Mouse (Mus musculus): ENCODE results near the gene Lrpprc. TPM values are rescaled to one million over a fixed set of nuclear protein-coding genes. Genes with fewer than 3 reads are reported as not detected.

The Lrpprc gene
- polyA plus RNA-seq, 1 experiment from 2014 or later = 54.8 TPM

DNA sequence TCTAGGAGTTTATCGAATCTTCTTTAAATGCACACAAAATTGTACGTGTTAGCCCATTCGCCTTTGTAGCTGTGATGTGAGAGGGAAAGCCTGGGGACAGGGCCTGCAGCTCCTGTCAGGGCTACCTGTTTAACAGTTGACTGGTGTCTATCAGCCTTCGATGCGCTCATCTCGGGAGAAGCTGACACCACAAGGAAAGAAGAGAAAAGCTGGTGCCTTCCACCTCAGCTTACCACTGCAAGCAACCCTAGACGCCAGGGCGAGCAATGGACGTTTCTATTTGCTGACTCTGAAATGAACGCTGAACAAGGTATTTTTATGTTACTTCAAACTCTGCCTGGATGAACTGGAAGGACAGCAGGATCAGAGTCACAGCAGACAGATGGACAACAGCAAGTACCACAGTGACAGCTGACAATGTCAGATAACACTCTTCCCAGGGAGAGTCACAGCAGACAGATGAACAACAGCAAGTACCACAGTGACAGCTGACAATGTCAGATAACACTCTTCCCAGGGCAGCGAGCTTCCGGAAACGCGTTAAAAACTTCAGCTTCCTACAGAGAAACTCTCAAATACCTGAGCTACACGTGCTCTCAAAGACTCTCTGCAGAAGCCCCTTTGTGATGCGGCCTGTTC, 14.1 kb downstream of the Lrpprc start:
- H3K4me3 ChIP-seq (ENCODE audit: low read length) = no peak overlapping the region
- no peak overlapping the region for H3K9ac ChIP-seq (replicated peaks; ENCODE audit: low read length)
- H3K4me1 ChIP-seq (ENCODE audit: insufficient read depth, low read length) = no peaks in the 10 kb centered on the region
- no peaks in the 10 kb centered on the region for H3K27me3 ChIP-seq (ENCODE audit: insufficient read depth, low read length)
- ATAC-seq (ENCODE audit: low FRiP score, low TSS enrichment) = no peak
- H3K9me3 ChIP-seq (ENCODE audit: low read length) = no peaks in the 10 kb centered on the region
- H3K36me3 ChIP-seq (ENCODE audit: insufficient read depth, low read length) = peaks cover 12% of the 10 kb centered on the region; the same call in 1 of the 2 replicates
- WGBS = 90% methylated on average over 16 of the region's 16 CpGs
- no peak overlapping the region for H3K27ac ChIP-seq (ENCODE audit: low read length)
- no peak overlapping the region for H3K4me2 ChIP-seq (replicated peaks; ENCODE audit: low read depth, low read length)

DNA sequence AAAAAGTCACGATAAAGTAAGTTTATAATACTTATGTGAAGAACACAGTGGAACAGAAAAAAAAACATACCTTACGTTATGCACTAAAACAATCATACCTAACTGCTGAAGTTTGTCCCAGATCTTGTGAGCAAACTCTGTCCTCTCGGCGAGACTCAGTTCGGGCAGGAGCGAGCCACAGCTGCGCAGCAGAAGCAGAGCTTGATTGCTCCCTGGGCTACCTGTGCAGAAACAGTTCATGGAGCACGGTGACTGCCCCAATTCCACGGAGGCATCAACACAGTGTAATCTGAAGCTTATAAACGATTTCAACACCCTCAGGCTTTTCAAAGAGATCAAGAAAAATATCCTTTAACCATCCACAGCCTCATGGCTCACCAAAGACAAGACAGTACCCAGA, 15.3 kb downstream of the Lrpprc start:
- Histone ChIP-seq H3K9ac (replicated peaks; ENCODE audit: low read length) (no peak overlapping the region), H3K27ac (ENCODE audit: low read length) (no peak overlapping the region), H3K9me3 (ENCODE audit: low read length) (no peaks in the 10 kb centered on the region), H3K36me3 (ENCODE audit: insufficient read depth, low read length) (peaks cover 13% of the 10 kb centered on the region), H3K4me1 (ENCODE audit: insufficient read depth, low read length) (no peaks in the 10 kb centered on the region), H3K4me2 (replicated peaks; ENCODE audit: low read depth, low read length) (no peak overlapping the region), H3K4me3 (ENCODE audit: low read length) (no peak overlapping the region), H3K27me3 (ENCODE audit: insufficient read depth, low read length) (no peaks in the 10 kb centered on the region)
- ATAC-seq (ENCODE audit: low FRiP score, low TSS enrichment) = no peak
- WGBS = 85% methylated on average over 10 of the region's 10 CpGs

DNA sequence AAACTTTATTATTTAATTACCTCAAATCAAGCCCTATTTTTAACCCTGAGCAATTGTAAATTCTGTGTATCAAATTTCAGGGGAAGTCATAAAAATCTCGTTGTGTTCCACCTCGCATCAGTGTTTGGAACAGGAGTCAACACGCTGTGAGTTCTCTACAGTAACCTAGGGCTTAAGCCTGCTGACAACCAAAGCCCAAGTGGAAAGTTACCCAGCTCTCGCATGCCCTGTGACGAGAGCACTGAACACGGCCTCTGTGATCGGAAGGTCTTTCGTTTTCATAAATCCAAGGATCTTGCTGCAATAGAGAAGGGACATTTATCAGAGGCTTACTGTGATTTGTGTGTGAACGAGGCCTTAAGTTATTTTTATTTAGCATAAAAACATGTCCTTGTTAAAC, 18.7 kb downstream of the Lrpprc start:
- Histone ChIP-seq H3K36me3 (ENCODE audit: insufficient read depth, low read length) (peaks cover 26% of the 10 kb centered on the region), H3K4me2 (replicated peaks; ENCODE audit: low read depth, low read length) (no peak overlapping the region), H3K9ac (replicated peaks; ENCODE audit: low read length) (no peak overlapping the region), H3K4me3 (ENCODE audit: low read length) (no peak overlapping the region), H3K27ac (ENCODE audit: low read length) (no peak overlapping the region), H3K4me1 (ENCODE audit: insufficient read depth, low read length) (no peaks in the 10 kb centered on the region), H3K27me3 (ENCODE audit: insufficient read depth, low read length) (no peaks in the 10 kb centered on the region), H3K9me3 (ENCODE audit: low read length) (no peaks in the 10 kb centered on the region)
- no peak for ATAC-seq (ENCODE audit: low FRiP score, low TSS enrichment)
- 79% methylated on average over 9 of the region's 9 CpGs for WGBS

DNA sequence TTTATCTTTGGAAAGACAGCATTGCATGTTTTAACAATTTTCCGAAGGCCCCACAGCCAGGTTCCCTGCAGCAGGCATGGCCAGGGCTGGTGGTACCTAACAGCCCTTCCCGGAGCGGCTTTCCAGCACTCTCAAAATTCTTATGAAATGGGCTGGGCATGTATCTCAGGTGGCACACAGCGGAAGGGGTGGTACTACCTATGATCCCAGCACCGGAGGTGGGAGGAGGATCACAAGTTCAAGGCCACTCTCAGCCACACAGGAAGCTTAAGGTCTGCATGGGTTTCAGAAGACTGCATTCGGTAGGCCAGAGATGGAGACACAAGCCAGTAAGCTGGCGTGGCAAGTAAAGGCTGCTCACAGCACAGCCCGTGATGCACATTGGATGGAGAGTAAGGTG, 31.6 kb downstream of the Lrpprc start:
- Histone ChIP-seq H3K4me2 (replicated peaks; ENCODE audit: low read depth, low read length) (no peak overlapping the region), H3K27me3 (ENCODE audit: insufficient read depth, low read length) (no peaks in the 10 kb centered on the region), H3K4me3 (ENCODE audit: low read length) (no peak overlapping the region), H3K4me1 (ENCODE audit: insufficient read depth, low read length) (no peaks in the 10 kb centered on the region), H3K36me3 (ENCODE audit: insufficient read depth, low read length) (peaks cover 15% of the 10 kb centered on the region; the same call in 1 of the 2 replicates), H3K9ac (replicated peaks; ENCODE audit: low read length) (no peak overlapping the region), H3K9me3 (ENCODE audit: low read length) (no peaks in the 10 kb centered on the region), H3K27ac (ENCODE audit: low read length) (no peak overlapping the region)
- 87% methylated on average over 8 of the region's 8 CpGs for WGBS
- ATAC-seq (ENCODE audit: low FRiP score, low TSS enrichment) = no peak

DNA sequence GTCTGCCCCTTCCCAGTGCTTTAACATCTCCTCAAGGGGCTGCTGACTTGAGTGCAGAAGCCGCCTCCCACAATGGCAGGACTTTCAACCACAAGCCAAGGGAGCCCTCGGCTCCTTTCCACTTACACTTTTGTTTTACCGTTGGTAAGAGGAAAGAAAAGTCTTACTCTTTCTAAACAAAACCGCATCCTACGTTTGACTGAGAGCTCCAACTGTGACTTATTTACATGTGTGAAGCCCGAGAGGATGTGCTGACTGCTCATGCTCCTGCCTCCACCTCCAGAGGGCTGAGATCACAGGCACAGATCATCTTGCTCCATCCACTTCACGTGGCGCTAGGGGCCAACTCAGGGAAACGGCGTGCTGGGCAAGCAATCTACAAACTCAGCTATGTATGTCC, 32.2 kb downstream of the Lrpprc start:
- Histone ChIP-seq H3K9ac (replicated peaks; ENCODE audit: low read length) (no peak overlapping the region), H3K27ac (ENCODE audit: low read length) (no peak overlapping the region), H3K4me1 (ENCODE audit: insufficient read depth, low read length) (peaks cover 2% of the 10 kb centered on the region; the same call in 1 of the 2 replicates), H3K9me3 (ENCODE audit: low read length) (no peaks in the 10 kb centered on the region), H3K4me3 (ENCODE audit: low read length) (no peak overlapping the region), H3K36me3 (ENCODE audit: insufficient read depth, low read length) (peaks cover 15% of the 10 kb centered on the region; the same call in 1 of the 2 replicates), H3K27me3 (ENCODE audit: insufficient read depth, low read length) (no peaks in the 10 kb centered on the region), H3K4me2 (replicated peaks; ENCODE audit: low read depth, low read length) (no peak overlapping the region)
- ATAC-seq (ENCODE audit: low FRiP score, low TSS enrichment) = no peak
- 43% methylated on average over 10 of the region's 10 CpGs for WGBS

DNA sequence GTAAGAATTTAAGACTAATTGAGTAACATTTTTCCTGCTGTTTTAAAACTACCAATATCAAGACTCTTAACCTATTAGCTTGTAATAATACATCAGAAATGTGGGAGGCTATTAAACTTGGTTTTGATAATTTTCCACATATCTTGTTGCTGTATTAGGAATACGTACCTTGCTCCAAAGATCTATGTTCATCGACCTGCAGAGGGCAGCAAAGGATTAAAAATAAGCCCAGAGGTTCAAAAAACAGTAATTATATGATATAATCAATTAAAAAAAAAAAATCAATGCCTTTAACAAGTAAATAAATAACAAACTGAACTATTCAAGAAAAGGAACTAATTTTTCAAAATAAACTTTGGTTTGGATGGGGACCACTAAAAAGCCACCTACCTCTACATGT, 34.5 kb downstream of the Lrpprc start:
- Histone ChIP-seq H3K9ac (replicated peaks; ENCODE audit: low read length) (no peak overlapping the region), H3K4me1 (ENCODE audit: insufficient read depth, low read length) (peaks cover 12% of the 10 kb centered on the region), H3K9me3 (ENCODE audit: low read length) (no peaks in the 10 kb centered on the region), H3K4me3 (ENCODE audit: low read length) (no peak overlapping the region), H3K27ac (ENCODE audit: low read length) (no peak overlapping the region), H3K4me2 (replicated peaks; ENCODE audit: low read depth, low read length) (no peak overlapping the region), H3K27me3 (ENCODE audit: insufficient read depth, low read length) (no peaks in the 10 kb centered on the region), H3K36me3 (ENCODE audit: insufficient read depth, low read length) (peaks cover 10% of the 10 kb centered on the region; the same call in 1 of the 2 replicates)
- no peak for ATAC-seq (ENCODE audit: low FRiP score, low TSS enrichment)
- 79% methylated on average over 2 of the region's 2 CpGs for WGBS

DNA sequence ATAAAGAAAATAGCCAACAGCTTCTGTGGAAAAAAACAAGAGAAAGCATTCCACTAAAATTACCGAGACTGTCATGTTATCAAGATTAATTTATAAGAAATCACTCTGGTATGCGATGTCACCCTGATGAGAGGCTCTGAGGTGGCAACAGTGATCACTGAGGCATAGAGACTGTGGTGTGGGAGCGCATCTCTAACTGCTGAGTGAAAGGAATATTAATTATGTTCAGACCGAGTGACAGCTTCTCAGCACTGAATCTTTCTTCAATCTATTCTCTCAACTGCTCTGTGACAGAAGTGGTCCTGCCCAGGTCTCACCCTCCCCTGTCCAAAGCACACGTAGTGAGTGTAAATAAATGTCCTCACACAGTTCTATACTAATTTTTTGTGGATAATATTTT, 37.1 kb downstream of the Lrpprc start:
- Histone ChIP-seq H3K4me3 (ENCODE audit: low read length) (no peak overlapping the region), H3K4me1 (ENCODE audit: insufficient read depth, low read length) (peaks cover 33% of the 10 kb centered on the region), H3K27me3 (ENCODE audit: insufficient read depth, low read length) (no peaks in the 10 kb centered on the region), H3K27ac (ENCODE audit: low read length) (no peak overlapping the region), H3K9me3 (ENCODE audit: low read length) (no peaks in the 10 kb centered on the region), H3K9ac (replicated peaks; ENCODE audit: low read length) (no peak overlapping the region), H3K36me3 (ENCODE audit: insufficient read depth, low read length) (peaks cover 15% of the 10 kb centered on the region; the same call in 1 of the 2 replicates), H3K4me2 (replicated peaks; ENCODE audit: low read depth, low read length) (no peak overlapping the region)
- whole genome bisulfite sequencing = 57% methylated on average over 5 of the region's 5 CpGs
- ATAC-seq (ENCODE audit: low FRiP score, low TSS enrichment) = no peak

DNA sequence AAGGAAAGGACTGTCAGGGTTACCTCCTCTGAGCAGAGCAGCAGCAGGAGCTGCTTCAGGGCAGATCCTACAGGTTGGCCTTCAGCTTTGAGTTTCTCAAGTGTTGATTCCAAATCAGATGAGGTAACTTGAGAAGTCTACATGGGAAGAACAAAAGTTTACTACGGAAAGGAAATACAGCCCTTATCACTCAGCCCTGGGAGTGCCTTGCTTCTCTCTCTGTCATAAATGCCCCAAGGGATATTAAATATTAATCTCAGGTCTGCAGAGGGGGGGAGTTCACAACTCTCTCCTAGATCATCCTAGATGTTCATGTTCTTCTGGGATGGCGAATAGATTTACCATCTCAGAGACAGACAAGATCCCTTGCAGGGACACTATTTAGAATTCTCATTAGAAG, 38.3 kb downstream of the Lrpprc start:
- H3K4me2 ChIP-seq (replicated peaks; ENCODE audit: low read depth, low read length) = no peak overlapping the region
- H3K9ac ChIP-seq (replicated peaks; ENCODE audit: low read length) = no peak overlapping the region
- no peaks in the 10 kb centered on the region for H3K27me3 ChIP-seq (ENCODE audit: insufficient read depth, low read length)
- H3K27ac ChIP-seq (ENCODE audit: low read length) = peak overlapping the region; percentile 16; the same call in 1 of the 2 replicates
- H3K36me3 ChIP-seq (ENCODE audit: insufficient read depth, low read length) = peaks cover 20% of the 10 kb centered on the region; the same call in 1 of the 2 replicates
- peaks cover 33% of the 10 kb centered on the region for H3K4me1 ChIP-seq (ENCODE audit: insufficient read depth, low read length)
- ATAC-seq (ENCODE audit: low FRiP score, low TSS enrichment) = 0 out of 2 replicates have a peak, but pooled peaks have one; percentile 39
- H3K4me3 ChIP-seq (ENCODE audit: low read length) = no peak overlapping the region
- H3K9me3 ChIP-seq (ENCODE audit: low read length) = no peaks in the 10 kb centered on the region
- WGBS = 71% methylated on average over 2 of the region's 2 CpGs

DNA sequence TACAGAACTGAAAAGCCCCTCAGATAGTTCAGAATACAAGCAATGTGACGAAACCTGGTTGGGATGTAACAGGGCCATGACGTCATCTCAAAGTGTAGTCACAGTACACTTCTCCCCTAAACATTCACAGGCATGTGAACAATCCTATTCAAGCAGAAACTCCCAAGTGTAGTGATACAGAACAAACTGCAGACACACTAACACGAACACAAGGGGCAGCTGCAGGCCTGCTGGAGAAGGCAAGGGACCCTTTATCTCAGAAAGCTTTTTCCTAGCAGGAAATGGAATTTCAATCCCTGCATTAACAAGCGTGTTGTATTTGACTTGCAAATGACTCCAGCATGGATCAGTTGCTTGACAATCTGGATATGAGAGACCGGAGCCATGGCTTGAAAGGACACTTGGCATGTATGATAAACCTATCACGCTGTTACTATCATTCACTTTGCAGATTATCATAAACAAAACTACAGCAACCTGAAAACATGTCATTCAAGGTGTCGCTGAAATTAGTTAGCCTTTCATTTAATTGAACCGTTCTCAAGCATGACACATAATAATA, 38.9 kb downstream of the Lrpprc start:
- no peak overlapping the region for H3K4me3 ChIP-seq (ENCODE audit: low read length)
- 69% methylated on average over 8 of the region's 8 CpGs for WGBS
- ATAC-seq (ENCODE audit: low FRiP score, low TSS enrichment) = peak; percentile 52; the same call in 1 of the 2 replicates
- peaks cover 22% of the 10 kb centered on the region; the same call in 1 of the 2 replicates for H3K36me3 ChIP-seq (ENCODE audit: insufficient read depth, low read length)
- H3K9me3 ChIP-seq (ENCODE audit: low read length) = no peaks in the 10 kb centered on the region
- H3K27me3 ChIP-seq (ENCODE audit: insufficient read depth, low read length) = no peaks in the 10 kb centered on the region
- peaks cover 33% of the 10 kb centered on the region for H3K4me1 ChIP-seq (ENCODE audit: insufficient read depth, low read length)
- no peak overlapping the region for H3K4me2 ChIP-seq (replicated peaks; ENCODE audit: low read depth, low read length)
- H3K27ac ChIP-seq (ENCODE audit: low read length) = peak overlapping the region; percentile 16
- H3K9ac ChIP-seq (replicated peaks; ENCODE audit: low read length) = no peak overlapping the region

DNA sequence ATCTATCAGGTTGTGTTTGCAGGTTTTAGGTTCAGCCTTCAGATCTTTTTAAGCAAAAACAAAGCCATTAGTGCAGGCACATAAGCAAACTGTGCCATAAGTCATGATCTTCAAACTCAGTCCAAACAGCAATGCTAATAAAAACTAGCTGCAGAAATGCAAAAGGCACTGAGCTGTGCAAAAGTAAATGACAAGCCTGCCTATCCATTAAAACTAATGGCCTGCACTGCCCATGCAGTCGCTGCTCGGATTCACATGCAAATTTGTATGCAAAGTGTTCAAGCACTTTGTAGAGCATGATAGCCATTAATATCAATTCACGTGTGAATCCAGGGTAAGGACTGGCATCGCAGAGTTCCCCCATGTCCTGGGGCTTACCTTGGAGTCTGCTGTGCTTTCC, 40.5 kb downstream of the Lrpprc start:
- WGBS = 41% methylated on average over 4 of the region's 4 CpGs
- H3K9me3 ChIP-seq (ENCODE audit: low read length) = no peaks in the 10 kb centered on the region
- no peak overlapping the region for H3K4me3 ChIP-seq (ENCODE audit: low read length)
- peak; percentile 60 for ATAC-seq (ENCODE audit: low FRiP score, low TSS enrichment)
- H3K27ac ChIP-seq (ENCODE audit: low read length) = peak overlapping the region; percentile 60; the same call in 1 of the 2 replicates
- H3K9ac ChIP-seq (replicated peaks; ENCODE audit: low read length) = no peak overlapping the region
- H3K27me3 ChIP-seq (ENCODE audit: insufficient read depth, low read length) = no peaks in the 10 kb centered on the region
- no peak overlapping the region for H3K4me2 ChIP-seq (replicated peaks; ENCODE audit: low read depth, low read length)
- peaks cover 22% of the 10 kb centered on the region; the same call in 1 of the 2 replicates for H3K36me3 ChIP-seq (ENCODE audit: insufficient read depth, low read length)
- H3K4me1 ChIP-seq (ENCODE audit: insufficient read depth, low read length) = peaks cover 33% of the 10 kb centered on the region
